Mouse (Mus musculus) kidney, embryonic 15.5 days (tissue): Measurements from ENCODE around the gene Trim37. TPM values are rescaled to one million over a fixed set of nuclear protein-coding genes. Genes with fewer than 3 reads are reported as not detected.
"Not testable (repeated sequence)": the region's sequence is repeated elsewhere in the genome, so short reads cannot be mapped to it uniquely, and the experiment has no call there.

Experiments used
- ATAC-seq: fragments of 200-750 bp; cut with Nextera tagmentation; replicated peaks from 2 replicates; pipeline ENCODE4 v1.8.0; 2017; ENCODE audit warnings: moderate TSS enrichment; ENCODE audit not compliant: low FRiP score
- H3K27ac ChIP-seq: fragments of 300-500 bp; sonication (generic); 2 replicates; pipeline ENCODE4 v1.5.1; 2015; ENCODE audit warnings: mild to moderate bottlenecking, inconsistent platforms
- H3K27me3 ChIP-seq: fragments of 300-500 bp; sonication (generic); 2 replicates; pipeline ENCODE4 v1.6.1; 2015; ENCODE audit warnings: inconsistent platforms
- H3K36me3 ChIP-seq: fragments of 300-500 bp; sonication (generic); 2 replicates; pipeline ENCODE4 v1.6.1; 2015; ENCODE audit warnings: inconsistent platforms
- H3K4me1 ChIP-seq: fragments of 300-500 bp; sonication (generic); 2 replicates; pipeline ENCODE4 v1.6.1; 2015; ENCODE audit warnings: inconsistent platforms
- H3K4me2 ChIP-seq: fragments of 300-500 bp; sonication (generic); 2 replicates; pipeline ENCODE4 v1.6.1; 2015; ENCODE audit warnings: moderate library complexity, mild to moderate bottlenecking, inconsistent platforms
- H3K4me3 ChIP-seq: fragments of 300-500 bp; sonication (generic); replicated peaks from 2 replicates; pipeline ENCODE4 v1.5.1; 2015; ENCODE audit warnings: mild to moderate bottlenecking, inconsistent platforms
- H3K9ac ChIP-seq: fragments of 300-500 bp; sonication (generic); 2 replicates; pipeline ENCODE4 v1.6.1; 2015; ENCODE audit warnings: mild to moderate bottlenecking, inconsistent platforms
- H3K9me3 ChIP-seq: fragments of 300-500 bp; sonication (generic); replicated peaks from 2 replicates; pipeline ENCODE4 v1.6.1; 2016; ENCODE audit warnings: inconsistent platforms
- WGBS: fragments of 180-500 bp; shearing (Covaris S2); methylation state at CpG from one replicate; pipeline ENCODE4 v1.1.7; 2015; ENCODE audit warnings: mixed read lengths; 5-methylcytosine and 5-hydroxymethylcytosine counted together
- microRNA counts: library from miRNA; unstranded; fragments of <30 nt; microRNA quantifications from one replicate; lab custom pipeline; 2016
- microRNA-seq: library from miRNA; unstranded; fragments of <30 nt; microRNA quantifications from one replicate; pipeline ENCODE4, GENCODE M21; 2016
- polyA plus RNA-seq: library from polyadenylated mRNA; unstranded; fragments of >200 nt; fragmentation: Nextera tagmentation; extraction: Ambion mirVana; gene quantifications from 2 replicates; pipeline ENCODE4 v1.2.1, GENCODE M21; 2015

Gene Trim37
- polyA plus RNA-seq, 1 experiment from 2014 or later, result 33.4 TPM

DNA sequence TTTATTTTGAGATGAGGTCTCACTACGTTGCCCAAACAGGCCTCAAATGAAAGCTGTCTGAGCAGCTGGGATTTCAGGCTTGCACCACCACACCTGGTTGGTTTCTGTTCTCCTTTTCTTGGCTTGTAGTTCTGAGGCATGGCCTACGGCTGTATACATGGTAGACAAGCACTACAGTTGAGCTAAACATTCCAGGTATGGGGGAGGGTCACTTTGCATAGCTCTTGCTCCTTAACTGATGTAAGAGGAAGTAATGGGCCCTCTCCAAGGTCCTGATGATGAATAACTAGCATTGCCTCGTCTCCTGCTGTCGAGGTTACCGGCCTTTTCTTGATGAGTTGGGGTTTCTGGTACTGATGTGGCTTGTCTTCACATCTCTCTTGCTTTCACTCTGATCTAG lies 127.3 kb downstream of the Trim37 start:
- WGBS, result 53% methylated on average over 5 of the region's 5 CpGs
- H3K36me3 ChIP-seq, result no peaks in the 10 kb centered on the region
- no peak overlapping the region for H3K4me2 ChIP-seq
- H3K27me3 ChIP-seq, result no peaks in the 10 kb centered on the region
- H3K27ac ChIP-seq, result no peak overlapping the region
- H3K4me1 ChIP-seq, result no peaks in the 10 kb centered on the region
- ATAC-seq, result no peak
- no peaks in the 10 kb centered on the region for H3K9me3 ChIP-seq
- H3K9ac ChIP-seq, result no peak overlapping the region
- H3K4me3 ChIP-seq, result no peak overlapping the region

- Histone ChIP-seq H3K27me3 (no peaks in the 10 kb centered on the region), H3K9ac (no peak overlapping the region), H3K4me3 (no peak overlapping the region), H3K9me3 (no peaks in the 10 kb centered on the region), H3K4me2 (no peak overlapping the region), H3K27ac (no peak overlapping the region), H3K4me1 (no peaks in the 10 kb centered on the region), H3K36me3 (no peaks in the 10 kb centered on the region)
- no peak for ATAC-seq
- WGBS, result 92% methylated on average over 5 of the region's 5 CpGs
Observed at GRCm38 (mm10) chr11:87257282-87257681, 130.4 kb downstream of the Trim37 start.

- H3K27me3 ChIP-seq, result no peaks in the 10 kb centered on the region
- 69% methylated on average over 10 of the region's 10 CpGs for WGBS
- no peak for ATAC-seq
- no peak overlapping the region for H3K4me3 ChIP-seq
- no peak overlapping the region for H3K27ac ChIP-seq
- H3K9ac ChIP-seq, result no peak overlapping the region
- H3K4me1 ChIP-seq, result 0 out of 2 replicates have a peak, but pooled peaks cover 5% of the 10 kb centered on the region
- no peaks in the 10 kb centered on the region for H3K36me3 ChIP-seq
- no peak overlapping the region for H3K4me2 ChIP-seq
- H3K9me3 ChIP-seq, result no peaks in the 10 kb centered on the region
Observed at GRCm38 (mm10) chr11:87259792-87260191, 132.9 kb downstream of the Trim37 start.

GRCm38 (mm10) chr11:87261705-87262104 lies 134.8 kb downstream of the Trim37 start:
- not testable (repeated sequence) for H3K36me3 ChIP-seq, H3K27ac ChIP-seq, H3K27me3 ChIP-seq, ATAC-seq, H3K4me1 ChIP-seq, H3K4me2 ChIP-seq, H3K4me3 ChIP-seq, H3K9me3 ChIP-seq, H3K9ac ChIP-seq
- 76% methylated on average over 4 of the region's 4 CpGs for WGBS

DNA sequence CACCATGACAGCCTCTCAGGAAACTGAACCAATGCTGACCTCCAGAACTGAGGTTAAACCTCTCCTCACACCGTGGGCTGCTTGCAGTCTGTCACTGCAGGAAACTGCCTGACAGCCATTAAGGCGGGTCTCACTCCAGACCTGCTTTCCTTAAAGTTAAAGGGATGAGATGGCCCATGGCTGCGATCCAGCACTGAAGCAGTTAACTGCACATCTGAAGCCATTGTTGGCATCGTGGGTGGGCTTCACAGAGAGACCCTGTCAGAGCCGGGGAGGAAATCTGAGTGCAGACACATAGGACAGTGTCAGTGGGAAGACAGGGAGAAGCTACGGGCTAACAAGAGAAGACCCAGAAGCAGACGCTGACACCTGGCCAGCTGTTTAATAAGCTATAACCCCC lies 137.1 kb downstream of the Trim37 start:
- 0 out of 2 replicates have a peak overlapping the region, but pooled peaks have one; percentile 7 for H3K4me2 ChIP-seq
- H3K27ac ChIP-seq, result no peak overlapping the region
- ATAC-seq, result no peak

DNA sequence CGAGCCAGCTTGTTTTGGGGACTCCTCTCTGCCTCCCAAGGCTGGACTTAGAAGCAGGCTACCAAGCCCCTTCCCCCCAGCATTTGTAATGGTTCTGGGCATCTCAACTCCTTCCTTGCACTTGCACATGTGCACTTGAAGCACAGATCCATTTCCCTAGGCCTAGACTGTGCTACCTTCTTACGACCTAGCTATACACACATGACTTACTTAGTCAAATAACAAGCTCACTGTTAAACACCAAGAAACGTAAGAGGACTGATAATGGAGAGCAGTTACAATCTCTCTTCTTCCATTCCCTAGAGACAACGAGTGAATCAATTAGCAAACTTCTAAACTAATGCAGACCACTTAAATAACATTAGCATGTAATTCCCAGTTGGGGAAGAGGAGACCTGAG lies 139.4 kb downstream of the Trim37 start:
- WGBS, result 74% methylated on average over 4 of the region's 4 CpGs
- Histone ChIP-seq H3K9ac (no peak overlapping the region), H3K4me3 (no peak overlapping the region), H3K4me1 (0 out of 2 replicates have a peak, but pooled peaks cover 5% of the 10 kb centered on the region), H3K36me3 (no peaks in the 10 kb centered on the region), H3K4me2 (no peak overlapping the region), H3K27ac (no peak overlapping the region), H3K27me3 (no peaks in the 10 kb centered on the region), H3K9me3 (no peaks in the 10 kb centered on the region)
- no peak for ATAC-seq

More for the DNA sequence above, 137.1 kb downstream of the Trim37 start:
- Histone ChIP-seq H3K27me3 (no peaks in the 10 kb centered on the region), H3K9ac (no peak overlapping the region), H3K4me1 (0 out of 2 replicates have a peak, but pooled peaks cover 5% of the 10 kb centered on the region), H3K4me3 (no peak overlapping the region), H3K9me3 (no peaks in the 10 kb centered on the region), H3K36me3 (no peaks in the 10 kb centered on the region)
- WGBS, result 13% methylated on average over 7 of the region's 7 CpGs

GRCm38 (mm10) chr11:87268803-87269202 lies 141.9 kb downstream of the Trim37 start:
- no peak overlapping the region for H3K4me2 ChIP-seq
- H3K27ac ChIP-seq, result no peak overlapping the region
- 82% methylated on average over 2 of the region's 2 CpGs for WGBS
- no peak for ATAC-seq
- H3K9ac ChIP-seq, result no peak overlapping the region
- no peaks in the 10 kb centered on the region for H3K27me3 ChIP-seq
- H3K4me3 ChIP-seq, result no peak overlapping the region
- H3K36me3 ChIP-seq, result no peaks in the 10 kb centered on the region
- 0 out of 2 replicates have a peak, but pooled peaks cover 4% of the 10 kb centered on the region for H3K4me1 ChIP-seq
- no peaks in the 10 kb centered on the region for H3K9me3 ChIP-seq

MicroRNA genes within 50 kb of the gene (microRNA counts, 519-probe panel; counts per million panel counts)
- 3,507 counts per million, percentile 91 among the panel's probes with 10 or more counts for microRNA mmu-miR-301a (lab: Ali Mortazavi, UCI)

Small RNA genes within 50 kb of the gene (microRNA-seq; reads per million reads assigned to microRNA genes)
- gene Mir301, result 724 reads per million, percentile 77 among the genes with 10 or more reads in this experiment

Other genes with a start within 250 kb of the Trim37 start
- 10.1 and 10.4 TPM in 2 replicates for gene Ypel2, start 133.4 kb upstream of the Trim37 start, polyA plus RNA-seq
- 24.2 and 25.6 TPM in 2 replicates for gene Gdpd1, start 53.0 kb upstream of the Trim37 start, polyA plus RNA-seq
- 21.2 and 22.1 TPM in 2 replicates for gene Smg8, start 40.3 kb upstream of the Trim37 start, polyA plus RNA-seq
- 12.1 and 12.3 TPM in 2 replicates for gene Prr11, start 18.4 kb upstream of the Trim37 start, polyA plus RNA-seq
- gene Ska2, start 17.8 kb upstream of the Trim37 start, polyA plus RNA-seq, result 61.0 and 66.0 TPM in 2 replicates
- gene Ppm1e, start 231.9 kb downstream of the Trim37 start, polyA plus RNA-seq, result 2.9 and 3.0 TPM in 2 replicates